Mouse (Mus musculus): Measurements from ENCODE around the gene Adh1. TPM values are rescaled to one million over a fixed set of nuclear protein-coding genes. Genes with fewer than 3 reads are reported as not detected.
A peak's percentile ranks its signal among the peaks of the same experiment; 100 is the strongest.

Adh1 gene
- polyA plus RNA-seq, 1 experiment: 290 TPM

- DNase-seq (ENCODE audit: low read depth): no peak
Observed at GRCm38 (mm10) chr3:138287686-138288085, 26.9 kb downstream of the Adh1 start.

GRCm38 (mm10) chr3:138290672-138291071 is 29.9 kb downstream of the Adh1 start:
- DNase-seq (ENCODE audit: low read depth): no peak

- no peak for DNase-seq (ENCODE audit: low read depth)
Observed at GRCm38 (mm10) chr3:138291529-138292117, 30.8 kb downstream of the Adh1 start.

GRCm38 (mm10) chr3:138293298-138293895 is 32.6 kb downstream of the Adh1 start:
- no peak for DNase-seq (ENCODE audit: low read depth)

GRCm38 (mm10) chr3:138300130-138300529 is 39.3 kb downstream of the Adh1 start:
- DNase-seq (ENCODE audit: low read depth): peak; percentile 94

- DNase-seq (ENCODE audit: low read depth): no peak
Observed at GRCm38 (mm10) chr3:138302676-138303075, 41.9 kb downstream of the Adh1 start.

- DNase-seq (ENCODE audit: low read depth): peak; percentile 97
Observed at GRCm38 (mm10) chr3:138303771-138304488, 43.1 kb downstream of the Adh1 start.

GRCm38 (mm10) chr3:138304489-138304871 is 43.7 kb downstream of the Adh1 start:
- no peak for DNase-seq (ENCODE audit: low read depth)

GRCm38 (mm10) chr3:138305486-138306289 is 44.9 kb downstream of the Adh1 start:
- DNase-seq (ENCODE audit: low read depth): no peak

- no peak for DNase-seq (ENCODE audit: low read depth)
Observed at GRCm38 (mm10) chr3:138306290-138306683, 45.5 kb downstream of the Adh1 start.

GRCm38 (mm10) chr3:138309910-138310309 is 49.1 kb downstream of the Adh1 start:
- DNase-seq (ENCODE audit: low read depth): peak; percentile 96

GRCm38 (mm10) chr3:138311015-138311414 is 50.2 kb downstream of the Adh1 start:
- DNase-seq (ENCODE audit: low read depth): no peak

GRCm38 (mm10) chr3:138312965-138313364 is 52.2 kb downstream of the Adh1 start, which contains the start of gene Adh6a:
Gene Adh6a, plus strand, starts transcription at chr3:138313286.
- DNase-seq (ENCODE audit: low read depth): no peak

- DNase-seq (ENCODE audit: low read depth): no peak
Observed at GRCm38 (mm10) chr3:138316908-138317472, 56.2 kb downstream of the Adh1 start.

- no peak for DNase-seq (ENCODE audit: low read depth)
Observed at GRCm38 (mm10) chr3:138325001-138325400, 64.2 kb downstream of the Adh1 start.

GRCm38 (mm10) chr3:138325466-138325865 is 64.7 kb downstream of the Adh1 start:
- no peak for DNase-seq (ENCODE audit: low read depth)

GRCm38 (mm10) chr3:138333910-138334309 is 73.1 kb downstream of the Adh1 start:
- no peak for DNase-seq (ENCODE audit: low read depth)

GRCm38 (mm10) chr3:138334320-138334719 is 73.5 kb downstream of the Adh1 start:
- DNase-seq (ENCODE audit: low read depth): no peak

- DNase-seq (ENCODE audit: low read depth): no peak
Observed at GRCm38 (mm10) chr3:138335566-138335965, 74.8 kb downstream of the Adh1 start.

- DNase-seq (ENCODE audit: low read depth): no peak
Observed at GRCm38 (mm10) chr3:138336104-138336754, 75.4 kb downstream of the Adh1 start.
